Mouse (Mus musculus) C2C12 (cell line): Measurements from ENCODE around the gene Mlycd. TPM values are rescaled to one million over a fixed set of nuclear protein-coding genes. Genes with fewer than 3 reads are reported as not detected.

Experiments used
- H3K27me3 ChIP-seq: one replicate; pipeline ENCODE4 v1.6.1; 2011; ENCODE audit not compliant: control insufficient read depth, insufficient read depth, insufficient read length
- H3K36me3 ChIP-seq: one replicate; pipeline ENCODE4 v1.6.1; 2011; ENCODE audit not compliant: control insufficient read depth, insufficient read depth
- H3K4me3 ChIP-seq: one replicate; pipeline ENCODE4 v1.5.1; 2011; ENCODE audit warnings: mild to moderate bottlenecking, control low read depth; ENCODE audit not compliant: poor library complexity, insufficient read depth, severe bottlenecking
- H3K79me2 ChIP-seq: one replicate; pipeline ENCODE4 v1.6.1; 2011; ENCODE audit not compliant: control insufficient read depth, insufficient read depth
- H3K79me3 ChIP-seq: one replicate; pipeline ENCODE4 v1.6.1; 2011; ENCODE audit warnings: low read depth, control low read depth
- H3ac ChIP-seq: one replicate; pipeline ENCODE3; 2011; ENCODE audit warnings: low read depth; ENCODE audit not compliant: control insufficient read depth, insufficient read length
- CEBPB ChIP-seq: IDR thresholded peaks from one replicate; pipeline ENCODE4 v1.6.1; 2011; ENCODE audit warnings: low read depth, mild to moderate bottlenecking, control low read depth, moderate library complexity
- CTCF ChIP-seq: IDR thresholded peaks from one replicate; pipeline ENCODE4 v1.5.1; 2011; ENCODE audit not compliant: control insufficient read depth, insufficient read depth, insufficient read length
- FOSL1 ChIP-seq: IDR thresholded peaks from one replicate; pipeline ENCODE4 v1.8.0; 2011; ENCODE audit warnings: mild to moderate bottlenecking, low read length; ENCODE audit not compliant: poor library complexity, insufficient read depth, severe bottlenecking
- MAX ChIP-seq: IDR thresholded peaks from one replicate; pipeline ENCODE4 v1.6.1; 2011; ENCODE audit warnings: mild to moderate bottlenecking, control low read depth
- MYOD1 ChIP-seq: IDR thresholded peaks from one replicate; pipeline ENCODE4 v1.6.1; 2011; ENCODE audit warnings: low read depth; ENCODE audit not compliant: control insufficient read depth, insufficient read length
- MYOG ChIP-seq: IDR thresholded peaks from one replicate; pipeline ENCODE4 v1.6.1; 2011; ENCODE audit not compliant: control insufficient read depth, insufficient read length; ENCODE audit errors: extremely low read depth
- USF1 ChIP-seq: IDR thresholded peaks from one replicate; pipeline ENCODE4 v1.6.1; 2011; ENCODE audit warnings: low read depth, mild to moderate bottlenecking, control low read depth, moderate library complexity
- polyA plus RNA-seq: library from polyadenylated mRNA; unstranded; fragments of >200 nt; fragmentation: generic; extraction: Trizol; gene quantifications from one replicate; pipeline ENCODE4 v1.2.1, GENCODE M21; 2012; ENCODE audit warnings: missing spikeins

Mlycd gene
- polyA plus RNA-seq, 1 experiment: 7.5 TPM

- H3ac ChIP-seq: peak overlapping the region; percentile 25
- no peak overlapping the region for H3K4me3 ChIP-seq
- no peaks in the 10 kb centered on the region for H3K36me3 ChIP-seq
- H3K79me3 ChIP-seq: no peaks in the 10 kb centered on the region
- no peaks in the 10 kb centered on the region for H3K79me2 ChIP-seq
- TF ChIP-seq MAX (no peak), MYOD1 (peak; percentile 45), USF1 (no peak), MYOG (no peak), FOSL1 (no peak), CEBPB (no peak)
- no peaks in the 10 kb centered on the region for H3K27me3 ChIP-seq
Measured at GRCm38 (mm10) chr8:119427634-119428349, 33.1 kb downstream of the Mlycd start.

DNA sequence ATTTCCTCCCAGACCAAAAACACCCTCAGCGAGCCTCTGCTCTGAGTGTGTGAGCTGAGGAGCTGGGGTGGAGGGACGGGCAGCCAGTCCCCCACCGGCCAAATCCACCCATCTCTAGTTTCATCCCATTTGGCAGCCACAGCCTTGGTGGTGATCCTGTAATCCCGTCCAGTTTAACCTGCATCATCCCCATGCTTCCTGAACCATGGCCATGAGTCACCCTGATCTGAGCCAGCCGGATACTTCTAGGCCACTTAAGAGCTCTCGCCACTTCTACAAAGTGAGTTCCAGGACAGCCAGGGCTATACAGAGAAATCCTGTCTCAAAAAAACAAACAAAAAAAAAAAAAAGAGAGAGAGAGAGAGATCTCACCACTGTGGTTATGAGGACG lies 33.7 kb downstream of the Mlycd start:
- Histone ChIP-seq H3K4me3 (no peak overlapping the region), H3K36me3 (no peaks in the 10 kb centered on the region), H3K79me3 (no peaks in the 10 kb centered on the region), H3K27me3 (no peaks in the 10 kb centered on the region), H3ac (peak overlapping the region; percentile 25), H3K79me2 (no peaks in the 10 kb centered on the region)
- TF ChIP-seq MAX (peak; percentile 75), MYOD1 (peak; percentile 1), MYOG (no peak)

DNA sequence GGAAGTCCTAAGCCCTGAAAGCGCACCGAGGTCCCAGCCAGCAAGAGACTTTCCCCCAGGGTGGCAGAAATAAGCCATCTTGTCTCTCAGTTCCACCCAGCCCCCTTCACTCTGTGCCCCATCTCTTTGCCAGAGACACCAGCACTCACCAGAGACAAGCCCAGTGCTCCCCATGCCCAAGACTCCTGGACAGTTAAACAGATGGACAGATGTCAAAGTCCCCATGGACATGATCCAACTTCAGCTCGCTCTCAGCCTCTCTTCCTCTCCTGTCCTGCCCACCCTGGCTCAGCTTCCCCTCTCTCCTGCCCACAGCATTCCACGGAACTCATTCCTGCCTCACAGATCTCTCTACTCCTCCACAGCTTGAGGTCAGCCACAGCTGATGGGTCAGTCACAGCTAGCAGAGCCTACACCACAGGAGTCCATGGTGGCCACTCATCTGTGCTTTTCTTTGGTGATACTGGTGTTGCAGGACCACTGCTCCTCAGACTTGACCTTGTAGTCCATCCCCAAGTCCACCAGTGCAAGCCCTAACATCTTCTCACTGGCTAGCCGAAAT lies 34.2 kb downstream of the Mlycd start:
- H3K79me3 ChIP-seq: no peaks in the 10 kb centered on the region
- no peak for TF ChIP-seq FOSL1
- TF ChIP-seq CEBPB: no peak
- TF ChIP-seq MAX: no peak
- TF ChIP-seq MYOD1: peak; percentile 46
- no peak for TF ChIP-seq USF1
- no peak overlapping the region for H3K4me3 ChIP-seq
- H3K27me3 ChIP-seq: no peaks in the 10 kb centered on the region
- H3ac ChIP-seq: no peak overlapping the region
- no peaks in the 10 kb centered on the region for H3K36me3 ChIP-seq
- H3K79me2 ChIP-seq: no peaks in the 10 kb centered on the region

GRCm38 (mm10) chr8:119429552-119429951 lies 34.9 kb downstream of the Mlycd start:
- H3K36me3 ChIP-seq: no peaks in the 10 kb centered on the region
- H3ac ChIP-seq: no peak overlapping the region
- H3K27me3 ChIP-seq: no peaks in the 10 kb centered on the region
- no peak for TF ChIP-seq CTCF
- TF ChIP-seq MAX: no peak
- TF ChIP-seq MYOD1: no peak
- TF ChIP-seq FOSL1: no peak
- TF ChIP-seq USF1: no peak
- no peak overlapping the region for H3K4me3 ChIP-seq
- H3K79me2 ChIP-seq: no peaks in the 10 kb centered on the region
- no peaks in the 10 kb centered on the region for H3K79me3 ChIP-seq

GRCm38 (mm10) chr8:119430250-119430649 lies 35.6 kb downstream of the Mlycd start:
- no peaks in the 10 kb centered on the region for H3K36me3 ChIP-seq
- H3K27me3 ChIP-seq: no peaks in the 10 kb centered on the region
- H3K79me3 ChIP-seq: no peaks in the 10 kb centered on the region
- no peak overlapping the region for H3ac ChIP-seq
- TF ChIP-seq CTCF (no peak), MAX (no peak), MYOD1 (no peak), FOSL1 (no peak), MYOG (no peak), USF1 (no peak), CEBPB (no peak)
- no peaks in the 10 kb centered on the region for H3K79me2 ChIP-seq
- H3K4me3 ChIP-seq: no peak overlapping the region

- TF ChIP-seq FOSL1 (no peak), MYOD1 (peak; percentile 90)
- Histone ChIP-seq H3K4me3 (no peak overlapping the region), H3K79me3 (no peaks in the 10 kb centered on the region), H3K36me3 (no peaks in the 10 kb centered on the region), H3K27me3 (no peaks in the 10 kb centered on the region), H3ac (no peak overlapping the region), H3K79me2 (no peaks in the 10 kb centered on the region)
Measured at GRCm38 (mm10) chr8:119430690-119431089, 36.0 kb downstream of the Mlycd start.
